Mouse (Mus musculus) myocyte (in vitro differentiated cells): Measurements from ENCODE around the gene Plxna1.

Experiments used
- CEBPB ChIP-seq: IDR thresholded peaks from 2 replicates; pipeline ENCODE4 v1.6.1; 2011; ENCODE audit warnings: mild to moderate bottlenecking, moderate library complexity; ENCODE audit not compliant: poor library complexity, insufficient read depth, severe bottlenecking
- E2F4 ChIP-seq: IDR thresholded peaks from one replicate; pipeline ENCODE4 v1.6.1; 2011; ENCODE audit warnings: mild to moderate bottlenecking, control low read depth, moderate library complexity; ENCODE audit not compliant: insufficient read depth
- MAX ChIP-seq: IDR thresholded peaks from one replicate; pipeline ENCODE4 v1.6.1; 2011; ENCODE audit warnings: low read depth, mild to moderate bottlenecking, control low read depth
- MYOD1 ChIP-seq, 3 experiments: IDR thresholded peaks; one replicate each; pipeline ENCODE4 v1.6.1; 2011; ENCODE audit warnings: control low read depth in 2 of 3, low read depth in 2 of 3, mild to moderate bottlenecking in 2 of 3, moderate library complexity in 1 of 3; ENCODE audit not compliant: insufficient read length in 2 of 3, control insufficient read depth in 1 of 3
- POLR2A ChIP-seq: IDR thresholded peaks from one replicate; pipeline ENCODE4 v1.6.1; 2011; ENCODE audit warnings: low read depth, mild to moderate bottlenecking, control low read depth, moderate library complexity; ENCODE audit not compliant: insufficient read length
- POLR2AphosphoS2 ChIP-seq: IDR thresholded peaks from one replicate; pipeline ENCODE4 v1.6.1; 2011; ENCODE audit warnings: low read depth, control low read depth; ENCODE audit not compliant: insufficient read length
- REST ChIP-seq: IDR thresholded peaks from one replicate; pipeline ENCODE4 v1.6.1; 2011; ENCODE audit warnings: mild to moderate bottlenecking, control low read depth, moderate library complexity; ENCODE audit not compliant: insufficient read depth, insufficient read length
- SRF ChIP-seq: IDR thresholded peaks from one replicate; pipeline ENCODE4 v1.6.1; 2011; ENCODE audit warnings: low read depth; ENCODE audit not compliant: control insufficient read depth, insufficient read length
- TCF12 ChIP-seq: IDR thresholded peaks from one replicate; pipeline ENCODE4 v1.6.1; 2011; ENCODE audit warnings: mild to moderate bottlenecking, control low read depth; ENCODE audit not compliant: poor library complexity, insufficient read depth, severe bottlenecking
- TCF3 ChIP-seq: IDR thresholded peaks from one replicate; pipeline ENCODE4 v1.6.1; 2011; ENCODE audit warnings: low read depth, control low read depth; ENCODE audit not compliant: insufficient read length
- USF1 ChIP-seq: IDR thresholded peaks from one replicate; pipeline ENCODE4 v1.6.1; 2011; ENCODE audit warnings: low read depth, mild to moderate bottlenecking, control low read depth, moderate library complexity

GRCm38 (mm10) chr6:89360709-89361417 is 1.6 kb downstream of the Plxna1 start:
- TF ChIP-seq POLR2A (no peak), MAX (no peak), USF1 (no peak), TCF3 (no peak), TCF12 (no peak), CEBPB (no peak), E2F4 (no peak), MYOD1 (IDR thresholded peaks at IDR 0.05; ENCODE audit: control insufficient read depth in 1 of 3, insufficient read length in 2 of 3, low read depth in 2 of 3) (no peak), SRF (no peak), POLR2AphosphoS2 (peak; percentile 4), REST (no peak)
